Mouse (Mus musculus) forebrain, embryonic 12.5 days (tissue): ENCODE measurements around the gene Taf15. TPM values are rescaled to one million over a fixed set of nuclear protein-coding genes. Genes with fewer than 3 reads are reported as not detected.

Source experiments
- ATAC-seq: fragments of 200-750 bp; cut with Nextera tagmentation; 2 replicates; pipeline ENCODE4 v1.8.0; 2017; ENCODE audit warnings: moderate TSS enrichment; ENCODE audit not compliant: low FRiP score
- H3K27ac ChIP-seq: fragments of 300-500 bp; sonication (generic); 2 replicates; pipeline ENCODE4 v1.5.1; 2016; ENCODE audit warnings: mild to moderate bottlenecking
- H3K27me3 ChIP-seq: fragments of 300-500 bp; sonication (generic); 2 replicates; pipeline ENCODE4 v1.6.1; 2016; ENCODE audit warnings: mild to moderate bottlenecking
- H3K36me3 ChIP-seq: fragments of 300-500 bp; sonication (generic); replicated peaks from 2 replicates; pipeline ENCODE4 v1.6.1; 2016; ENCODE audit warnings: mild to moderate bottlenecking
- H3K4me1 ChIP-seq: fragments of 300-500 bp; sonication (generic); 2 replicates; pipeline ENCODE4 v1.6.1; 2016
- H3K4me2 ChIP-seq: fragments of 300-500 bp; sonication (generic); 2 replicates; pipeline ENCODE4 v1.6.1; 2016; ENCODE audit warnings: mild to moderate bottlenecking, moderate library complexity
- H3K4me3 ChIP-seq: fragments of 300-500 bp; sonication (generic); replicated peaks from 2 replicates; pipeline ENCODE4 v1.5.1; 2016; ENCODE audit warnings: mild to moderate bottlenecking
- H3K9ac ChIP-seq: fragments of 300-500 bp; sonication (generic); 2 replicates; pipeline ENCODE4 v1.6.1; 2016; ENCODE audit warnings: mild to moderate bottlenecking
- H3K9me3 ChIP-seq: fragments of 300-500 bp; sonication (generic); 2 replicates; pipeline ENCODE4 v1.6.1; 2016
- WGBS: fragments of 180-500 bp; shearing (Covaris S2); methylation state at CpG from one replicate; pipeline ENCODE4 v1.1.7; 2016; 5-methylcytosine and 5-hydroxymethylcytosine counted together
- polyA plus RNA-seq: library from polyadenylated mRNA; unstranded; fragments of >200 nt; fragmentation: Nextera tagmentation; extraction: Ambion mirVana; gene quantifications from 2 replicates; pipeline ENCODE4 v1.2.1, GENCODE M21; 2016

Gene Taf15
- polyA plus RNA-seq, 1 experiment from 2014 or later = 20.0 TPM

GRCm38 (mm10) chr11:83462711-83463244 lies 10.1 kb upstream of the Taf15 start, which contains the start of gene Mmp28:
Gene Mmp28, minus strand, starts transcription at chr11:83463071.
- H3K4me1 ChIP-seq = peaks cover 29% of the 10 kb centered on the region
- peaks cover 67% of the 10 kb centered on the region for H3K27me3 ChIP-seq
- no peak for ATAC-seq
- H3K4me3 ChIP-seq = peak within 1 kb of the TSS; percentile 46
- H3K9me3 ChIP-seq = no peaks in the 10 kb centered on the region
- H3K4me2 ChIP-seq = peak within 1 kb of the TSS; percentile 76
- under 1% methylated on average over 42 of the region's 42 CpGs for WGBS
- no peak within 1 kb of the TSS for H3K27ac ChIP-seq
- peak within 1 kb of the TSS; percentile 61 for H3K9ac ChIP-seq
- no peaks in the 10 kb centered on the region for H3K36me3 ChIP-seq

GRCm38 (mm10) chr11:83465976-83466375 lies 6.9 kb upstream of the Taf15 start:
- Histone ChIP-seq H3K36me3 (no peaks in the 10 kb centered on the region), H3K4me1 (peaks cover 19% of the 10 kb centered on the region), H3K4me2 (no peak overlapping the region), H3K27me3 (peaks cover 64% of the 10 kb centered on the region), H3K4me3 (no peak overlapping the region), H3K9me3 (no peaks in the 10 kb centered on the region), H3K27ac (no peak overlapping the region), H3K9ac (0 out of 2 replicates have a peak overlapping the region, but pooled peaks have one; percentile 29)
- 48% methylated on average over 2 of the region's 2 CpGs for WGBS
- no peak for ATAC-seq

- Histone ChIP-seq H3K4me2 (no peak overlapping the region), H3K27me3 (peaks cover 53% of the 10 kb centered on the region), H3K4me3 (no peak overlapping the region), H3K9ac (no peak overlapping the region), H3K4me1 (peaks cover 21% of the 10 kb centered on the region), H3K36me3 (no peaks in the 10 kb centered on the region), H3K9me3 (no peaks in the 10 kb centered on the region), H3K27ac (no peak overlapping the region)
- WGBS = 69% methylated on average over 11 of the region's 11 CpGs
- ATAC-seq = no peak
These were observed 5.7 kb upstream of the Taf15 start for GRCm38 (mm10) chr11:83467120-83467652.

- Histone ChIP-seq H3K27ac (no peak overlapping the region), H3K9ac (no peak overlapping the region), H3K4me2 (no peak overlapping the region), H3K36me3 (no peaks in the 10 kb centered on the region), H3K9me3 (no peaks in the 10 kb centered on the region), H3K27me3 (peaks cover 37% of the 10 kb centered on the region), H3K4me1 (peaks cover 13% of the 10 kb centered on the region), H3K4me3 (no peak overlapping the region)
- 87% methylated on average over 3 of the region's 3 CpGs for WGBS
- no peak for ATAC-seq
These were observed 4.1 kb upstream of the Taf15 start for GRCm38 (mm10) chr11:83468765-83469164.

GRCm38 (mm10) chr11:83471766-83472165 lies 1.1 kb upstream of the Taf15 start:
- 0 out of 2 replicates have a peak, but pooled peaks cover 9% of the 10 kb centered on the region for H3K27me3 ChIP-seq
- H3K27ac ChIP-seq = no peak overlapping the region
- WGBS = 94% methylated on average over 2 of the region's 2 CpGs
- peaks cover 22% of the 10 kb centered on the region for H3K4me1 ChIP-seq
- no peak for ATAC-seq
- H3K9me3 ChIP-seq = no peaks in the 10 kb centered on the region
- H3K4me2 ChIP-seq = peak overlapping the region; percentile 64
- H3K36me3 ChIP-seq = peaks cover 7% of the 10 kb centered on the region
- H3K9ac ChIP-seq = no peak overlapping the region; the same call in 1 of the 2 replicates
- no peak overlapping the region for H3K4me3 ChIP-seq

GRCm38 (mm10) chr11:83473235-83474016 lies 540 bp downstream of the Taf15 start:
- Histone ChIP-seq H3K4me3 (peak overlapping the region; percentile 92), H3K27ac (peak overlapping the region; percentile 98), H3K4me2 (peak overlapping the region; percentile 74), H3K4me1 (peaks cover 17% of the 10 kb centered on the region), H3K9ac (peak overlapping the region; percentile 94), H3K27me3 (0 out of 2 replicates have a peak, but pooled peaks cover 8% of the 10 kb centered on the region), H3K36me3 (peaks cover 17% of the 10 kb centered on the region), H3K9me3 (no peaks in the 10 kb centered on the region)
- peak; percentile 79 for ATAC-seq
- WGBS = under 1% methylated on average over 39 of the region's 52 CpGs

GRCm38 (mm10) chr11:83491488-83491887 lies 18.6 kb downstream of the Taf15 start:
- ATAC-seq = no peak
- H3K4me2 ChIP-seq = no peak overlapping the region
- H3K9ac ChIP-seq = no peak overlapping the region
- H3K4me3 ChIP-seq = no peak overlapping the region
- 91% methylated on average over 4 of the region's 4 CpGs for WGBS
- H3K4me1 ChIP-seq = no peaks in the 10 kb centered on the region
- peaks cover 33% of the 10 kb centered on the region for H3K36me3 ChIP-seq
- no peak overlapping the region for H3K27ac ChIP-seq
- no peaks in the 10 kb centered on the region for H3K27me3 ChIP-seq
- no peaks in the 10 kb centered on the region for H3K9me3 ChIP-seq

- Histone ChIP-seq H3K27ac (no peak overlapping the region), H3K4me2 (no peak overlapping the region), H3K4me3 (no peak overlapping the region), H3K9me3 (no peaks in the 10 kb centered on the region), H3K4me1 (no peaks in the 10 kb centered on the region), H3K27me3 (no peaks in the 10 kb centered on the region), H3K36me3 (peaks cover 23% of the 10 kb centered on the region), H3K9ac (no peak overlapping the region)
- no peak for ATAC-seq
- WGBS = 58% methylated on average over 2 of the region's 2 CpGs
These were observed 22.7 kb downstream of the Taf15 start for GRCm38 (mm10) chr11:83495571-83495970.

GRCm38 (mm10) chr11:83504308-83504707 lies 31.4 kb downstream of the Taf15 start:
- Histone ChIP-seq H3K4me3 (no peak overlapping the region), H3K4me1 (no peaks in the 10 kb centered on the region), H3K9ac (no peak overlapping the region), H3K9me3 (no peaks in the 10 kb centered on the region), H3K36me3 (peaks cover 64% of the 10 kb centered on the region), H3K27me3 (no peaks in the 10 kb centered on the region), H3K4me2 (no peak overlapping the region), H3K27ac (no peak overlapping the region)
- 93% methylated on average over 5 of the region's 5 CpGs for WGBS
- ATAC-seq = no peak

GRCm38 (mm10) chr11:83509521-83509920 lies 36.6 kb downstream of the Taf15 start:
- H3K4me1 ChIP-seq = no peaks in the 10 kb centered on the region
- no peaks in the 10 kb centered on the region for H3K9me3 ChIP-seq
- H3K27ac ChIP-seq = no peak overlapping the region
- ATAC-seq = no peak
- no peak overlapping the region for H3K4me3 ChIP-seq
- peaks cover 32% of the 10 kb centered on the region for H3K36me3 ChIP-seq
- H3K27me3 ChIP-seq = no peaks in the 10 kb centered on the region
- H3K4me2 ChIP-seq = no peak overlapping the region
- H3K9ac ChIP-seq = no peak overlapping the region

GRCm38 (mm10) chr11:83517153-83517552 lies 44.3 kb downstream of the Taf15 start:
- Histone ChIP-seq H3K9me3 (no peaks in the 10 kb centered on the region), H3K4me3 (no peak overlapping the region), H3K27me3 (no peaks in the 10 kb centered on the region), H3K27ac (no peak overlapping the region), H3K4me2 (no peak overlapping the region), H3K36me3 (no peaks in the 10 kb centered on the region; the same call in 1 of the 2 replicates), H3K4me1 (no peaks in the 10 kb centered on the region), H3K9ac (no peak overlapping the region)
- no peak for ATAC-seq

GRCm38 (mm10) chr11:83518371-83518770 lies 45.5 kb downstream of the Taf15 start:
- WGBS = 72% methylated on average over 6 of the region's 6 CpGs
- H3K27me3 ChIP-seq = no peaks in the 10 kb centered on the region
- H3K9me3 ChIP-seq = no peaks in the 10 kb centered on the region
- no peak for ATAC-seq
- no peak overlapping the region for H3K4me3 ChIP-seq
- H3K36me3 ChIP-seq = no peaks in the 10 kb centered on the region; the same call in 1 of the 2 replicates
- no peaks in the 10 kb centered on the region for H3K4me1 ChIP-seq
- no peak overlapping the region for H3K4me2 ChIP-seq
- no peak overlapping the region for H3K27ac ChIP-seq
- H3K9ac ChIP-seq = no peak overlapping the region
